Mouse (Mus musculus): Measurements from ENCODE around the gene Cyp1a1. TPM values are rescaled to one million over a fixed set of nuclear protein-coding genes. Genes with fewer than 3 reads are reported as not detected.

Cyp1a1 gene
- polyA plus RNA-seq (2012; rRNA removed) = 0.13 and 0.59 TPM in 2 replicates

DNA sequence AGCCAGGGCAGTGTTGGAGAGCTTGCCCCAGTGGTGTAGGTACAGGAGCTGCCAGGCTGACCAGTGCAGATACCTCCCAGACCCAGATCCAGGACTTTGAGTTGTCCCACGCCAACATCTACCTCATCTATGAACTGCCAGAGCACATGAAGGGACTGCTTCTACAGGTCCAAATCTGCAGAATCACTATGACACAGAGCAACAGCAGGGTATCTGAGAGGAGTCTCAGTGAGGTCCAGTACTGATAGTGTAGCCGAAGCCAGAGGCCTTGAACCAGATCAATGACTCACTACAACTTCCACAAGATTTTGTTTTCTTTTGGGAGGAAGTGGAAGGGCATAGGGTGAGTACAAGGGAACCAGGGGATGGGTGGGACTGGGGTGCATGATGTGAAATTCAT, at the start of gene Cyp1a1:
Cyp1a1 (plus strand) TSS at position 178 of the 400 bp plus-strand sequence.

DNA sequence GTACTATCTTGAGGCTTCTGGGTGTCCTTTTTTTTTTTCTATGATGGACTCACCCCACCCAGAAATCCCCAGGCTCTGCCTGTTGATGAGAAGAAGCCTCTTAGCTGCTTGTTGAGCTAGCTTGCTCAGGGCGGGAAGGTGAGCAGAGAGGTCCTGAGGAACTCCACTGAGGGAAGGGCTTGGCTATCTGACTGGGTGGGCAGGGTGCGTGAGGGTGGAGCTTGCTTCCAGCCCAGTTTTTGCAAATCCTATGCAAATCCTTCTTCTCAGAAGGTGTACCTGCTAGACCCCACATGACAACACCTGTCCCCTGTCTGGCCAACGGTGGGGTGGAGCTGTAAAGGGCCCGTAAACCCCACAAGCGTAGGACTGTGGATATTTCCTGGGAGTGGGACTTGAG, 34.4 kb upstream of the Cyp1a1 start, which contains the start of gene Csk:
Csk (minus strand) TSS at position 349 of the 400 bp plus-strand sequence.

DNA sequence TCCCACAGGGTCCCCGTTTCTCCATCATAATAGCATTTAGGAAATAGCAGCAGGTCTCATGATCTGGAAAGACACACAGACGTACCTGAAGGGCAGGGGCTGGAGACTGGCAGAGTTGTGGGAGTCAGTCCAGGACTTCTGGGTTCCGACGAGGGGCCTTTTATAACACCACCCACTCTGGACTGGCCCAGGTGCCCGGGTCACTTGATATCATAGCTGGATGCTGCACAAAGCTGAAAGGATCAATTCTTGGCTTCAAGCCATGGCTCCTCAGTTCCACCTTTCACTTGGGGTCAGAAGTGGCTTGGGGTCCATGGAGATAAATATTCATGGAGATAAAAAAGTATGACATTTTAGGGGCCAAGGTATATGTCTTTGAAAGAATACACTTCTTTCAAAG, 4.2 kb upstream of the Cyp1a1 start, which contains the start of gene Cyp1a2:
Cyp1a2 (minus strand) TSS at position 184 of the 400 bp plus-strand sequence.

DNA sequence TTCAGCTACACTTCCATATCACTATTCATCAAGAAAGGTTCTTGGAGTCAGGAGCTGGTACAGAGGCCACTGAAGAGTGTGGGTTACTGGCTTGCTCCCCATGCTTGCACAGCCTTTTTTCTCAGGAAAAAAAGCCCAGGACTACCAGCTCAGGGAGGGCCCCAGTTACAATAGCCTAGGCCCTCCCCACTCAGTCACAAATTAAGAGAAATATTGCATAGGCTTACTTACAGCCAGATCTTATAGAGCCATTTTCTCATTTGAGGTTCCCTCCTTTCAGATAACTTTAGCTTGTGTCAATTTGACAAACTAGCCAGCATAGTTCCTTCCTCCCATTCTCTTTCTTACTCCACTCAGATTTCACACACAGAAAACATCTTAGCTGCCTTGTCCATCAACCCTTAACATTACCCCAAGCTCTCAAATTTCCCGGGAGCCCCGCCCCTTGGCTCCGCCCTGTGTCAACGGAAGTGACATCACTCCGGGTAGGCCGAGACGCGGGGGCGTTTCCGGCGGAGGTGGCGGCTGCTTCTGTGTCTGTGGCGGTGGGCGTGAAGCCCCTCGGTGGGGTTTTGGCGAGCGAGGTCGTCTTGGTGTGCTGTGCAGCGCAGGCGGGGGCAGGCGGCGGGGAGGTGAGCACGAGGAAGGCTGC, 20.5 kb downstream of the Cyp1a1 start, which contains the start of gene Edc3:
Edc3 (plus strand) TSS at position 473 of the 652 bp plus-strand sequence.

Other genes starting within 250 kb of the Cyp1a1 start
- gene Ppcdc, start 247.8 kb upstream of the Cyp1a1 start, polyA plus RNA-seq (2012; rRNA removed) = 10.2 and 11.9 TPM in 2 replicates
- gene Scamp5, start 219.9 kb upstream of the Cyp1a1 start, polyA plus RNA-seq (2012; rRNA removed) = 10.4 and 12.0 TPM in 2 replicates
- 0.26 and 0.47 TPM in 2 replicates for gene Rpp25, start 183.9 kb upstream of the Cyp1a1 start, polyA plus RNA-seq (2012; rRNA removed)
- gene Cox5a, start 166.7 kb upstream of the Cyp1a1 start, polyA plus RNA-seq (2012; rRNA removed) = 168 and 176 TPM in 2 replicates
- gene Fam219b, start 150.4 kb upstream of the Cyp1a1 start, polyA plus RNA-seq (2012; rRNA removed) = 2.4 and 2.6 TPM in 2 replicates
- gene Mpi, start 135.2 kb upstream of the Cyp1a1 start, polyA plus RNA-seq (2012; rRNA removed) = 10.8 and 11.0 TPM in 2 replicates
- 21.4 and 22.3 TPM in 2 replicates for gene Scamp2, start 127.0 kb upstream of the Cyp1a1 start, polyA plus RNA-seq (2012; rRNA removed)
- 6.2 and 7.4 TPM in 2 replicates for gene Ulk3, start 98.5 kb upstream of the Cyp1a1 start, polyA plus RNA-seq (2012; rRNA removed)
- gene Cplx3, start 81.6 kb upstream of the Cyp1a1 start, polyA plus RNA-seq (2012; rRNA removed) = not detected in 2 replicates
- gene Lman1l, start 67.2 kb upstream of the Cyp1a1 start, polyA plus RNA-seq (2012; rRNA removed) = not detected in 2 replicates
- 24.2 and 25.1 TPM in 2 replicates for gene Csk, start 34.3 kb upstream of the Cyp1a1 start, polyA plus RNA-seq (2012; rRNA removed)
- 1.4 and 1.8 TPM in 2 replicates for gene Cyp1a2, start 4.2 kb upstream of the Cyp1a1 start, polyA plus RNA-seq (2012; rRNA removed)
- gene Edc3, start 20.6 kb downstream of the Cyp1a1 start, polyA plus RNA-seq (2012; rRNA removed) = 7.6 and 9.2 TPM in 2 replicates
- gene Clk3, start 77.9 kb downstream of the Cyp1a1 start, polyA plus RNA-seq (2012; rRNA removed) = 91.3 and 101 TPM in 2 replicates
- gene Arid3b, start 148.9 kb downstream of the Cyp1a1 start, polyA plus RNA-seq (2012; rRNA removed) = 5.8 and 7.6 TPM in 2 replicates
- 27.1 and 27.2 TPM in 2 replicates for gene Ubl7, start 223.1 kb downstream of the Cyp1a1 start, polyA plus RNA-seq (2012; rRNA removed)